Mouse (Mus musculus) ovary, adult 2 months (tissue): ENCODE results near the gene Serpina3j. TPM values are rescaled to one million over a fixed set of nuclear protein-coding genes. Genes with fewer than 3 reads are reported as not detected.

ENCODE experiments used
- polyA plus RNA-seq: library from polyadenylated mRNA; depleted of rRNA; stranded (reverse); fragments of >200 nt; gene quantifications from 2 replicates; pipeline ENCODE4 v1.2.3, GENCODE M21; 2012; rRNA removed

The Serpina3j gene
- polyA plus RNA-seq, result not detected in 2 replicates

GRCm38 (mm10) chr12:104314253-104314652 lies at the start of gene Serpina3j:
Gene Serpina3j (plus strand): TSS chr12:104314553.

GRCm38 (mm10) chr12:104338226-104338625 lies 23.9 kb downstream of the Serpina3j start, which contains the start of the genes Serpina3k and Serpina3m:
Gene Serpina3k (plus strand): TSS chr12:104338486.
Gene Serpina3m (plus strand): TSS chr12:104338486.

Other genes starting within 250 kb of the Serpina3j start
- gene Serpina5, start 213.4 kb upstream of the Serpina3j start, polyA plus RNA-seq, result 35.5 and 59.1 TPM in 2 replicates
- gene Serpina3a, start 201.8 kb upstream of the Serpina3j start, polyA plus RNA-seq, result 0.32 and 0.51 TPM in 2 replicates
- 0.14 and 0.24 TPM in 2 replicates for gene Serpina3b, start 186.6 kb upstream of the Serpina3j start, polyA plus RNA-seq
- gene Serpina3c, start 160.7 kb upstream of the Serpina3j start, polyA plus RNA-seq, result 11.1 and 14.8 TPM in 2 replicates
- 0.28 and 0.29 TPM in 2 replicates for gene Serpina3f, start 100.0 kb upstream of the Serpina3j start, polyA plus RNA-seq
- gene Serpina3g, start 78.3 kb upstream of the Serpina3j start, polyA plus RNA-seq, result 42.6 and 43.3 TPM in 2 replicates
- 0.06 TPM in 1 of 2 replicates, not detected in the other for gene Serpina3i, start 51.4 kb upstream of the Serpina3j start, polyA plus RNA-seq
- gene Serpina3k, start 23.9 kb downstream of the Serpina3j start, polyA plus RNA-seq, result 0.60 and 1.7 TPM in 2 replicates
- 0.23 TPM in 1 of 2 replicates, not detected in the other for gene Serpina3m, start 23.9 kb downstream of the Serpina3j start, polyA plus RNA-seq
- 29.6 and 59.0 TPM in 2 replicates for gene Serpina3n, start 92.2 kb downstream of the Serpina3j start, polyA plus RNA-seq
- 1.6 and 2.5 TPM in 2 replicates for gene Gsc, start 158.8 kb downstream of the Serpina3j start, polyA plus RNA-seq